Mouse (Mus musculus) lung, embryonic 16.5 days (tissue): ENCODE results near the gene S1pr3. TPM values are rescaled to one million over a fixed set of nuclear protein-coding genes. Genes with fewer than 3 reads are reported as not detected.
A peak's percentile ranks its signal among the peaks of the same experiment; 100 is the strongest.

Experiments
- ATAC-seq: fragments of 200-750 bp; cut with Nextera tagmentation; 2 replicates; pipeline ENCODE4 v1.8.0; 2017; ENCODE audit warnings: low read depth, mild to moderate bottlenecking, moderate library complexity
- H3K27ac ChIP-seq: fragments of 300-500 bp; sonication (generic); 2 replicates; pipeline ENCODE4 v1.5.1; 2014; ENCODE audit warnings: mild to moderate bottlenecking, control low read depth, low read length
- H3K27me3 ChIP-seq: fragments of 300-500 bp; sonication (generic); 2 replicates; pipeline ENCODE4 v1.6.1; 2014; ENCODE audit warnings: low read depth, low read length, mixed read lengths; ENCODE audit not compliant: control insufficient read depth, insufficient read depth
- H3K36me3 ChIP-seq: fragments of 300-500 bp; sonication (generic); 2 replicates; pipeline ENCODE4 v1.6.1; 2014; ENCODE audit warnings: low read length; ENCODE audit not compliant: control insufficient read depth, insufficient read depth
- H3K4me1 ChIP-seq: fragments of 300-500 bp; sonication (generic); replicated peaks from 2 replicates; pipeline ENCODE4 v1.6.1; 2014; ENCODE audit warnings: low read length, mixed read lengths; ENCODE audit not compliant: control insufficient read depth, insufficient read depth
- H3K4me2 ChIP-seq: fragments of 300-500 bp; sonication (generic); 2 replicates; pipeline ENCODE4 v1.6.1; 2014; ENCODE audit warnings: low read depth, low read length, control low read depth
- H3K4me3 ChIP-seq: fragments of 300-500 bp; sonication (generic); 2 replicates; pipeline ENCODE4 v1.5.1; 2014; ENCODE audit warnings: mild to moderate bottlenecking, low read length, control low read depth
- H3K9ac ChIP-seq: fragments of 300-500 bp; sonication (generic); 2 replicates; pipeline ENCODE4 v1.6.1; 2014; ENCODE audit warnings: low read length, control low read depth
- H3K9me3 ChIP-seq: fragments of 300-500 bp; sonication (generic); 2 replicates; pipeline ENCODE4 v1.6.1; 2016; ENCODE audit warnings: low read length; ENCODE audit not compliant: control insufficient read depth
- WGBS: fragments of 180-500 bp; shearing (Covaris S2); extraction: QIAGEN DNeasy Blood & Tissue Kit; methylation state at CpG from one replicate; pipeline ENCODE4 v1.1.7; 2014; 5-methylcytosine and 5-hydroxymethylcytosine counted together
- polyA plus RNA-seq: library from polyadenylated mRNA; unstranded; fragments of >200 nt; fragmentation: Nextera tagmentation; extraction: Ambion mirVana; gene quantifications from 2 replicates; pipeline ENCODE4 v1.2.1, GENCODE M21; 2015

S1pr3 gene
- polyA plus RNA-seq, 1 experiment from 2014 or later = 117 TPM

- Histone ChIP-seq H3K4me3 (no peak overlapping the region), H3K36me3 (peaks cover 7% of the 10 kb centered on the region), H3K27ac (no peak overlapping the region), H3K4me1 (0 out of 2 replicates have a peak, but pooled peaks cover 5% of the 10 kb centered on the region), H3K4me2 (no peak overlapping the region), H3K27me3 (no peaks in the 10 kb centered on the region), H3K9ac (no peak overlapping the region), H3K9me3 (no peaks in the 10 kb centered on the region)
- 13% methylated on average over 5 of the region's 5 CpGs for WGBS
- peak; percentile 30; the same call in 1 of the 2 replicates for ATAC-seq
Measured at GRCm38 (mm10) chr13:51424647-51425046, 16.2 kb downstream of the S1pr3 start.

DNA sequence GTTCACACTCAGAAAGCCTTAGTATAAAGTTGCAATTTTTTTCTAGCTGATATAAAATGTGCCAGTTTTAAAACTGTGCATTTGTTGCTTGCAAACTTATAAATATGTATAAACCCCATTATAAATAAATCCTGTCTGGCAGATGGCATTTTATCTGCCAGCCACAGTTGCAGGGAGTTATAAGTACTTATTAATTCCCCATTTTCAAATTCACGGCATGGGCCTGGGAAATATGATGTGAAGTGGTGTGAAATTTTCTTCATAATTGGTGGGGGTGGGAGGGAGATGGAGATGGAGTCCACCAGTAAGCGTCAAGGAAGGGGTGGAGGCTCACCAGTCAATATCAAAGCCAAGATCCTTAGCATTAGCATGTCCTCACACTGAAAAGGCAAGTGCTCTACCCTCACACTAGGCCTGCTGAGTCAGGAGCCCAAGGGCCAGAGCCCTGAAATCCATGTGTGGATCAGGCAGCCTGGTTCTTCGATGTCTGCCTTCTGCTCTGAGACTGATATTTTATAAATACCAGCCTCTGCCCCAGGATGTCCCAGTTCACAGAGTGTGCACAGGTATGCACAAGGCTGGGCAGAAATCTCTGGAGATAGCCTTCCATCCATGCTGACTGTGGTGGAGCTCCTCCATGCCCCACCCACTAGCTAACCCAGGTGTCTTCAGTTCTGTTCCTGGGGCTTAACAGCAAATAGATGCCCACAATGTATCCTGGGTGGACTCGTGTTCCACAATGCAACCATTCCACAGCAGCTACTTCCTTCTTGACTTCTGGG is 17.4 kb downstream of the S1pr3 start:
- H3K27me3 ChIP-seq = no peaks in the 10 kb centered on the region
- H3K4me3 ChIP-seq = no peak overlapping the region
- H3K9ac ChIP-seq = no peak overlapping the region
- no peak overlapping the region for H3K27ac ChIP-seq
- ATAC-seq = no peak
- peaks cover 4% of the 10 kb centered on the region; the same call in 1 of the 2 replicates for H3K36me3 ChIP-seq
- no peaks in the 10 kb centered on the region for H3K9me3 ChIP-seq
- no peak overlapping the region for H3K4me2 ChIP-seq
- no peaks in the 10 kb centered on the region for H3K4me1 ChIP-seq
- 78% methylated on average over 4 of the region's 4 CpGs for WGBS

DNA sequence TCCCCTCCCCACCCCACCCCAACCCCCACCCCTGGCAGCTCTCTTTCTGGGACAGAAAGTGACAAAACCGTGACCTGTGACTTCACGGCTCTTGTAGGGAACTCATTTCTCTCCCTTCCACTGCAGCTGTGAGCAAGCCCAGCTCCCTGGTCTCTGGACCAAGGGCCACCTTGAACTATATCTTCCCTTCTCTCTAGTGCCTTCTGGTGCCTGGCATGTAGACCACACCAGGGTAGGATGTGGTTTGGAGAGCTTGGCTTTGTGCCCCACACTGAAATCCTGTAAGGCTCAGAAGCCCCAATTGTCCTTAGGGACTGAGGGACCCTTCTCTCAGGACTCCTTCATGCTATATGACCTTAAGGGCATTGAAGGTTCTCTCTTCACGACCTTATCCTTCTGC is 24.9 kb downstream of the S1pr3 start:
- no peak for ATAC-seq
- Histone ChIP-seq H3K4me3 (no peak overlapping the region), H3K4me2 (no peak overlapping the region), H3K9me3 (no peaks in the 10 kb centered on the region), H3K27me3 (no peaks in the 10 kb centered on the region), H3K9ac (no peak overlapping the region), H3K27ac (no peak overlapping the region), H3K36me3 (no peaks in the 10 kb centered on the region), H3K4me1 (no peaks in the 10 kb centered on the region)
- 60% methylated on average over 3 of the region's 3 CpGs for WGBS

DNA sequence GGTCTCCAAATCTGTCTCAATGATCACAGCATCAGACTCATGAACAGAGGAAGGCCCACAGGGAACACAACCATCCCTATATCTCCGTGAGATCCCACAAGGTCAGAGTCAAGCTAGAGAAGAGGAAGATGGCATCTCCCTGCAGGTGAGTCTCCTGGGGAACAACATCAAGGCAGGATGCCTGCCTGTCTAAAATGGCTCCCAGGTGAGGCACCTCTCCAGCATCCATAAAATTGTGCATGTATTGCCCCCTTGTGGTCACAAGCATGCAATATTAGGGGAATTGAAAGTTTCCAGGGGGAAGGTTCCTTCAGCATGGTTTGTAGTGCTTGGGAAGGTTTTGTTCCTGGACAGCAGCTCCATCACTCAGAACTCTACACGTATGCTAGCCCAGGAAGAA is 26.0 kb downstream of the S1pr3 start:
- Histone ChIP-seq H3K36me3 (no peaks in the 10 kb centered on the region), H3K27ac (no peak overlapping the region), H3K9me3 (no peaks in the 10 kb centered on the region), H3K4me3 (no peak overlapping the region), H3K4me1 (no peaks in the 10 kb centered on the region), H3K9ac (no peak overlapping the region), H3K27me3 (no peaks in the 10 kb centered on the region), H3K4me2 (no peak overlapping the region)
- 53% methylated on average over 2 of the region's 2 CpGs for WGBS
- ATAC-seq = 0 out of 2 replicates have a peak, but pooled peaks have one; percentile 20

GRCm38 (mm10) chr13:51435146-51435545 is 26.7 kb downstream of the S1pr3 start:
- Histone ChIP-seq H3K4me1 (no peaks in the 10 kb centered on the region), H3K4me3 (no peak overlapping the region), H3K27me3 (no peaks in the 10 kb centered on the region), H3K27ac (no peak overlapping the region), H3K4me2 (no peak overlapping the region), H3K9me3 (no peaks in the 10 kb centered on the region), H3K36me3 (no peaks in the 10 kb centered on the region), H3K9ac (no peak overlapping the region)
- 23% methylated on average over 2 of the region's 2 CpGs for WGBS
- ATAC-seq = no peak

DNA sequence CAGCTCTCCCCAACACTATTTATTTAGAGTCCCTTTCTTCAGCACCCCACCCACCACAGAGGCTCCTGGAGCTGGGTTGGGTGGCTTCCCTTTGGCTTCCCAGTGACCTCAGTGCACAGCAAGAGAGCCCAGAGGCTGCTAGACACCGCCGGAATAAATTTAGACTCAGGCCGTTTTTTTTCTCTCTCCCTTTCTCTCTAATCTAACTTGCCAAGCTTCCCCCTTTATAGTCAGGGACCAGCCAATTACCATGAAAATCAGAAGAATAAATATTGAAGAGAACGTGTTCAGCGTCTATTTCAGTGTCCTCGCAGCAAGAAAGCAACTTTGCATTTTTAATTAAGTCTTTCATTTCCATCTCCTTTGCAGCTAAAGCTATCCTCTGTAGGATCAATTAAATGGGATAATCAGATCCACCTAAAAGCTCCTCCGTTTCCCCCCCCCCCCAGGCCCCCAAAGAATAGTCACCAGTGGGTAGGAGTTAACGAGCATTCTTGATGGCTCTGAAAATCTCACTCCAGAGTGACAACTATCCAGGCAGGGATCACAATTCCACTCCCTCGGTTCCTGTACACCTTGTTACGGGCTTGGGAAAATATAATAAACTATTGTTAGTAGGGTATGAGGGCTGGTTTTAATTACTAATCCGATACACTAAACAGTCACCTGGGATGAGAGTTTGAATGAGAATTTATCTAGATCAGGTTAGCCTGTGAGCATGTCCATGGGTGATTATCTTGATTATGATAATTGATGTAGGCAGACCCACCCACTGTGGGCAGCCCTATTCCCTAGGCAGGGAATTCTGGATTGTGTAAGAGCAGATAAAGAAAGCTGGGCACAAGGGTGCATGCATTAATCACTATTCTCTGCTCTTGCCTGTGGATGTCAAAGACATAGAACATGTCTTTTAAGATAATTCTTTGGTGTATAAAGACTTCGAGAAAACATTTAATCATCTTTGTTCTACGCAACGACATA is 29.0 kb downstream of the S1pr3 start:
- Histone ChIP-seq H3K4me3 (no peak overlapping the region), H3K27ac (no peak overlapping the region), H3K4me1 (no peaks in the 10 kb centered on the region), H3K9me3 (no peaks in the 10 kb centered on the region), H3K4me2 (no peak overlapping the region), H3K36me3 (no peaks in the 10 kb centered on the region), H3K27me3 (no peaks in the 10 kb centered on the region), H3K9ac (no peak overlapping the region)
- ATAC-seq = no peak
- WGBS = 76% methylated on average over 14 of the region's 14 CpGs

- Histone ChIP-seq H3K27me3 (no peaks in the 10 kb centered on the region), H3K4me2 (no peak overlapping the region), H3K4me1 (no peaks in the 10 kb centered on the region), H3K9me3 (no peaks in the 10 kb centered on the region), H3K27ac (no peak overlapping the region), H3K9ac (no peak overlapping the region), H3K36me3 (no peaks in the 10 kb centered on the region), H3K4me3 (no peak overlapping the region)
- WGBS = 67% methylated on average over 8 of the region's 8 CpGs
- ATAC-seq = no peak
Measured at GRCm38 (mm10) chr13:51442922-51443321, 34.5 kb downstream of the S1pr3 start.

DNA sequence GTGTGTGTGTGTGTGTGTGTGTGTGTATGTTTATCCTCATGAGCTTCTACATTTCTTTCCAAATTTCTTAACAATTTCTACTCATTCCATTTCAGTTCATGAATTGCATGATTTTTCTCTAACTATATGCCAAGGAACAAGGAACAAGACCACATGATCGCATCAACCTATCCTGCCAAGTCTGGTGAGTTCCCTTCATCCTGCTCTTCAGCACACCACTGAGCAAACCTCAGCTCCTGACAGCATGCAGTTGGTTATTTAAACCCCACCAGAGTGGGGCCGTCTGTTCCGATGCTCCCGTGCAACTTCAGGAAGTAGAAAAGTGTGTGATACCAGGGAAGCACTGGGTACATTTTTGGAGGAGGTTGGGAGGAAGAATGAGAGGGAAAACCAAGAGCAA is 38.1 kb downstream of the S1pr3 start:
- H3K4me1 ChIP-seq = no peaks in the 10 kb centered on the region
- 51% methylated on average over 4 of the region's 4 CpGs for WGBS
- no peak overlapping the region for H3K4me2 ChIP-seq
- H3K27me3 ChIP-seq = no peaks in the 10 kb centered on the region
- H3K27ac ChIP-seq = no peak overlapping the region
- no peak overlapping the region for H3K9ac ChIP-seq
- H3K4me3 ChIP-seq = no peak overlapping the region
- no peaks in the 10 kb centered on the region for H3K36me3 ChIP-seq
- no peaks in the 10 kb centered on the region for H3K9me3 ChIP-seq
- ATAC-seq = no peak

GRCm38 (mm10) chr13:51456190-51456878 is 47.9 kb downstream of the S1pr3 start:
- Histone ChIP-seq H3K36me3 (no peaks in the 10 kb centered on the region), H3K4me3 (no peak overlapping the region), H3K9ac (no peak overlapping the region), H3K4me1 (no peaks in the 10 kb centered on the region), H3K27ac (no peak overlapping the region), H3K9me3 (no peaks in the 10 kb centered on the region), H3K4me2 (no peak overlapping the region), H3K27me3 (no peaks in the 10 kb centered on the region)
- ATAC-seq = no peak
- 14% methylated on average over 4 of the region's 4 CpGs for WGBS
